Mouse (Mus musculus): ENCODE measurements around the gene Bco1. TPM values are rescaled to one million over a fixed set of nuclear protein-coding genes. Genes with fewer than 3 reads are reported as not detected.

Gene Bco1
- polyA plus RNA-seq, 1 experiment, result 3.0 TPM

DNA sequence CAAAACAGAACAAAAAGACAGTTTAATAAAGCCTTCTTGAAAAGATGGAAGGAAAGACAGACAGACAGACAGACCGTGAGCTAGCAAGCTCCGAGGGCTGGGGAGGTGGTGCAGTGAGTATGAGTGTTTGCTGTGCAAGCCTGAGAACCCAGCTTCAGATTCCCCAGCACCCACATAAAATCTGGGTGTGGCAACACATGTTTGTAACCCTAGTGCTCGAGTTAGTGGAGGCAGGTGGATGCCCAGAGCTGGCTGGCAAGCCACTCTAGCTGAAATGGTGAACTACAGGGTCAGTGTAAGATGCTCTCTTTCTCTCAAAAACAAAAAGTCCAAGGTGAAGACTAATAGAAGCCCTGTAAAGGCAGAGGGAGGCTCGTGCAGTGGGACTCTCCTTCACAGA, 69.3 kb downstream of the Bco1 start:
- no peaks in the 10 kb centered on the region for H3K27me3 ChIP-seq (replicated peaks; ENCODE audit: control insufficient read depth, insufficient read depth, low read length)
- no peak overlapping the region for H3K4me3 ChIP-seq (ENCODE audit: insufficient read depth, low read depth, low read length)
- 85% methylated on average over 4 of the region's 4 CpGs for WGBS
- TF ChIP-seq POLR2A (IDR thresholded peaks at IDR 0.05; ENCODE audit: low read depth, low read length) (no peak), CTCF (conservative IDR thresholded peaks at IDR 0.05; ENCODE audit: insufficient read depth, insufficient read length, low read depth, low read length) (no peak)
- H3K27ac ChIP-seq (ENCODE audit: insufficient read depth, low read depth, low read length), result no peak overlapping the region
- DNase-seq, result no peak
- no peaks in the 10 kb centered on the region for H3K4me1 ChIP-seq (ENCODE audit: control insufficient read depth, insufficient read depth, low read length)
- H3K36me3 ChIP-seq (ENCODE audit: control insufficient read depth, insufficient read depth, low read length), result no peaks in the 10 kb centered on the region

DNA sequence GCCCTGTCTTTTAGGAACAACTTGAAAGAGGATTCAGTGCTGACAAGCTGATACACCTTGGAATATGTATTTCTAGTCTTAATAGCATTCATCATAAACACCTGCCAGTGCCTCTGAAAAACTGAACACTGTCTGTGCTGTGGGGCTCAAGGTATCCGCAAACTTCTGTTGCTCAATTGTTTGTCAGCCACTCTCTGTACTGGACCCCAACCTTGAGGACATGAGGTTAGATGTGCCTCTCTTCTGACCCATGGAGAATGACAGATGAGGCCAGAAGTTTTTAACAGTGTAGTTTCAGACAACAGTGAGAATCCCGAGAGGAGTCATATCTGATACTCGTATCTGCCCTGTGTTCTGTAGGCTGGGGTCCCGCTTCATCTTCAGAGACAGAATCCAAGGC, 69.9 kb downstream of the Bco1 start:
- DNase-seq, result no peak
- no peak overlapping the region for H3K4me3 ChIP-seq (ENCODE audit: insufficient read depth, low read depth, low read length)
- H3K27me3 ChIP-seq (replicated peaks; ENCODE audit: control insufficient read depth, insufficient read depth, low read length), result no peaks in the 10 kb centered on the region
- H3K36me3 ChIP-seq (ENCODE audit: control insufficient read depth, insufficient read depth, low read length), result no peaks in the 10 kb centered on the region
- no peaks in the 10 kb centered on the region for H3K4me1 ChIP-seq (ENCODE audit: control insufficient read depth, insufficient read depth, low read length)
- WGBS, result 91% methylated on average over 4 of the region's 4 CpGs
- no peak for TF ChIP-seq CTCF (conservative IDR thresholded peaks at IDR 0.05; ENCODE audit: insufficient read depth, insufficient read length, low read depth, low read length)
- TF ChIP-seq POLR2A (IDR thresholded peaks at IDR 0.05; ENCODE audit: low read depth, low read length), result no peak
- no peak overlapping the region for H3K27ac ChIP-seq (ENCODE audit: insufficient read depth, low read depth, low read length)

- Histone ChIP-seq H3K36me3 (ENCODE audit: control insufficient read depth, insufficient read depth, low read length) (no peaks in the 10 kb centered on the region), H3K4me3 (ENCODE audit: insufficient read depth, low read depth, low read length) (no peak overlapping the region), H3K4me1 (ENCODE audit: control insufficient read depth, insufficient read depth, low read length) (no peaks in the 10 kb centered on the region; the same call in 1 of the 2 replicates), H3K27ac (ENCODE audit: insufficient read depth, low read depth, low read length) (no peak overlapping the region), H3K27me3 (replicated peaks; ENCODE audit: control insufficient read depth, insufficient read depth, low read length) (no peaks in the 10 kb centered on the region)
- no peak for DNase-seq
- WGBS, result 77% methylated on average over 2 of the region's 2 CpGs
- TF ChIP-seq POLR2A (IDR thresholded peaks at IDR 0.05; ENCODE audit: low read depth, low read length) (no peak), CTCF (conservative IDR thresholded peaks at IDR 0.05; ENCODE audit: insufficient read depth, insufficient read length, low read depth, low read length) (no peak)
These were observed 70.9 kb downstream of the Bco1 start for GRCm38 (mm10) chr8:117166515-117166914.

- Histone ChIP-seq H3K27ac (ENCODE audit: insufficient read depth, low read depth, low read length) (no peak overlapping the region), H3K4me1 (ENCODE audit: control insufficient read depth, insufficient read depth, low read length) (no peaks in the 10 kb centered on the region; the same call in 1 of the 2 replicates), H3K27me3 (replicated peaks; ENCODE audit: control insufficient read depth, insufficient read depth, low read length) (no peaks in the 10 kb centered on the region), H3K36me3 (ENCODE audit: control insufficient read depth, insufficient read depth, low read length) (no peaks in the 10 kb centered on the region), H3K4me3 (ENCODE audit: insufficient read depth, low read depth, low read length) (no peak overlapping the region)
- TF ChIP-seq POLR2A (IDR thresholded peaks at IDR 0.05; ENCODE audit: low read depth, low read length) (no peak), CTCF (conservative IDR thresholded peaks at IDR 0.05; ENCODE audit: insufficient read depth, insufficient read length, low read depth, low read length) (no peak)
- DNase-seq, result no peak
- 78% methylated on average over 8 of the region's 8 CpGs for WGBS
These were observed 71.7 kb downstream of the Bco1 start for GRCm38 (mm10) chr8:117167243-117167883.

- WGBS, result 81% methylated on average over 9 of the region's 9 CpGs
- no peak for TF ChIP-seq CTCF (conservative IDR thresholded peaks at IDR 0.05; ENCODE audit: insufficient read depth, insufficient read length, low read depth, low read length)
- no peak for TF ChIP-seq POLR2A (IDR thresholded peaks at IDR 0.05; ENCODE audit: low read depth, low read length)
- DNase-seq, result peak; percentile 14
- Histone ChIP-seq H3K36me3 (ENCODE audit: control insufficient read depth, insufficient read depth, low read length) (no peaks in the 10 kb centered on the region), H3K27ac (ENCODE audit: insufficient read depth, low read depth, low read length) (no peak overlapping the region), H3K4me3 (ENCODE audit: insufficient read depth, low read depth, low read length) (no peak overlapping the region), H3K4me1 (ENCODE audit: control insufficient read depth, insufficient read depth, low read length) (no peaks in the 10 kb centered on the region; the same call in 1 of the 2 replicates), H3K27me3 (replicated peaks; ENCODE audit: control insufficient read depth, insufficient read depth, low read length) (no peaks in the 10 kb centered on the region)
These were observed 72.7 kb downstream of the Bco1 start for GRCm38 (mm10) chr8:117168378-117168777.

GRCm38 (mm10) chr8:117171826-117172225, 76.2 kb downstream of the Bco1 start:
- Histone ChIP-seq H3K27me3 (replicated peaks; ENCODE audit: control insufficient read depth, insufficient read depth, low read length) (no peaks in the 10 kb centered on the region), H3K27ac (ENCODE audit: insufficient read depth, low read depth, low read length) (no peak overlapping the region), H3K4me3 (ENCODE audit: insufficient read depth, low read depth, low read length) (no peak overlapping the region), H3K4me1 (ENCODE audit: control insufficient read depth, insufficient read depth, low read length) (no peaks in the 10 kb centered on the region; the same call in 1 of the 2 replicates), H3K36me3 (ENCODE audit: control insufficient read depth, insufficient read depth, low read length) (no peaks in the 10 kb centered on the region)
- DNase-seq, result peak; percentile 39
- no peak for TF ChIP-seq POLR2A (IDR thresholded peaks at IDR 0.05; ENCODE audit: low read depth, low read length)
- 66% methylated on average over 3 of the region's 3 CpGs for WGBS

GRCm38 (mm10) chr8:117172904-117173303, 77.2 kb downstream of the Bco1 start:
- DNase-seq, result peak; percentile 62
- 23% methylated on average over 7 of the region's 7 CpGs for WGBS
- no peaks in the 10 kb centered on the region for H3K36me3 ChIP-seq (ENCODE audit: control insufficient read depth, insufficient read depth, low read length)
- H3K27me3 ChIP-seq (replicated peaks; ENCODE audit: control insufficient read depth, insufficient read depth, low read length), result no peaks in the 10 kb centered on the region
- no peak overlapping the region for H3K4me3 ChIP-seq (ENCODE audit: insufficient read depth, low read depth, low read length)
- no peak overlapping the region for H3K27ac ChIP-seq (ENCODE audit: insufficient read depth, low read depth, low read length)
- no peaks in the 10 kb centered on the region; the same call in 1 of the 2 replicates for H3K4me1 ChIP-seq (ENCODE audit: control insufficient read depth, insufficient read depth, low read length)
- TF ChIP-seq CTCF (conservative IDR thresholded peaks at IDR 0.05; ENCODE audit: insufficient read depth, insufficient read length, low read depth, low read length) (no peak), POLR2A (IDR thresholded peaks at IDR 0.05; ENCODE audit: low read depth, low read length) (no peak)
